Comparison of ENCODE assay signal across 8 mouse cellular contexts in genomic region chr6:88927595-88927994, GRCm38 (mm10). TPM values are rescaled to one million over a fixed set of nuclear protein-coding genes. Genes with fewer than 3 reads are reported as not detected.
DNase-seq lines count a peak whose midpoint lies in the region; ATAC-seq and TF ChIP-seq lines count a peak whose summit lies in the region.

No protein-coding gene starts in this region.

- H3K9me3 ChIP-seq in heart, embryonic 10.5 days: no peaks in the 10 kb centered on the region
- H3K9me3 ChIP-seq in liver, postnatal 0 days (ENCODE audit: low read length): no peaks in the 10 kb centered on the region
- no peaks in the 10 kb centered on the region for H3K9me3 ChIP-seq in neural tube, embryonic 11.5 days (ENCODE audit: control insufficient read depth, low read length)

- DNase-seq in 3134 (ENCODE audit: extremely low read depth, insufficient read length, low spot score): peak; percentile 76
- peak; percentile 75 to 80 for DNase-seq in adrenal gland, adult 18-20 months (ENCODE audit: low spot score in 2 of 2)
- DNase-seq in embryo, embryonic 11.5 days (ENCODE audit: low read depth, low spot score): peak; percentile 60
- no peak for DNase-seq in heart, embryonic 10.5 days (ENCODE audit: low spot score)
- peak; percentile 76 for DNase-seq in kidney, postnatal 14 days
- peak; percentile 80 for DNase-seq in liver, postnatal 0 days
- peak; percentile 82 for DNase-seq in neural tube, embryonic 11.5 days (ENCODE audit: low spot score)

- H3K36me3 ChIP-seq in heart, embryonic 10.5 days: no peaks in the 10 kb centered on the region
- H3K36me3 ChIP-seq in liver, postnatal 0 days (replicated peaks; ENCODE audit: insufficient read depth, low read length): no peaks in the 10 kb centered on the region
- no peaks in the 10 kb centered on the region for H3K36me3 ChIP-seq in neural tube, embryonic 11.5 days (ENCODE audit: control insufficient read depth, insufficient read depth, low read length)
- no peaks in the 10 kb centered on the region for H3K36me3 ChIP-seq in testis, adult 2 months (ENCODE audit: control insufficient read depth, insufficient read depth, low read length)

- TF ChIP-seq CTCF in liver, postnatal 0 days (IDR thresholded peaks at IDR 0.05; ENCODE audit: low read depth): peak; percentile 98
- TF ChIP-seq CTCF in testis, adult 2 months (IDR thresholded peaks at IDR 0.05; ENCODE audit: control insufficient read depth, insufficient read depth, insufficient replicate concordance, low read depth, low read length): peak; percentile 96; the same call in 1 of the 2 replicates

- H3K27ac ChIP-seq in heart, embryonic 10.5 days: 0 out of 2 replicates have a peak overlapping the region, but pooled peaks have one; percentile 48
- no peak overlapping the region for H3K27ac ChIP-seq in liver, postnatal 0 days (ENCODE audit: low read depth)
- no peak overlapping the region; the same call in 1 of the 2 replicates for H3K27ac ChIP-seq in neural tube, embryonic 11.5 days (ENCODE audit: low read depth, low read length)
- H3K27ac ChIP-seq in testis, adult 2 months (ENCODE audit: control insufficient read depth, insufficient read depth, low read depth, low read length): no peak overlapping the region

- H3K4me1 ChIP-seq in heart, embryonic 10.5 days: peaks cover 55% of the 10 kb centered on the region
- no peaks in the 10 kb centered on the region for H3K4me1 ChIP-seq in liver, postnatal 0 days (ENCODE audit: insufficient read depth)
- H3K4me1 ChIP-seq in neural tube, embryonic 11.5 days (ENCODE audit: control insufficient read depth, insufficient read depth, low read length): peaks cover 28% of the 10 kb centered on the region
- peaks cover 8% of the 10 kb centered on the region for H3K4me1 ChIP-seq in testis, adult 2 months (ENCODE audit: control insufficient read depth, insufficient read depth, low read length)

- no peak overlapping the region for H3K4me3 ChIP-seq in heart, embryonic 10.5 days
- no peak overlapping the region for H3K4me3 ChIP-seq in liver, postnatal 0 days (ENCODE audit: low read depth, low read length)
- H3K4me3 ChIP-seq in neural tube, embryonic 11.5 days (ENCODE audit: low read depth, low read length): no peak overlapping the region
- H3K4me3 ChIP-seq in testis, adult 2 months (ENCODE audit: control insufficient read depth, low read depth, low read length): no peak overlapping the region

- no peak for TF ChIP-seq POLR2A in testis, adult 2 months (IDR thresholded peaks at IDR 0.05; ENCODE audit: control insufficient read depth, low read depth, low read length)

- TF ChIP-seq EP300 in liver, postnatal 0 days (IDR thresholded peaks at IDR 0.05; ENCODE audit: low read depth): no peak

- no peak overlapping the region for H3K9ac ChIP-seq in liver, postnatal 0 days (replicated peaks)
- no peak overlapping the region for H3K9ac ChIP-seq in neural tube, embryonic 11.5 days (ENCODE audit: low read length)

- no peak overlapping the region for H3K4me2 ChIP-seq in liver, postnatal 0 days (ENCODE audit: low read depth, low read length)
- no peak overlapping the region for H3K4me2 ChIP-seq in neural tube, embryonic 11.5 days (ENCODE audit: low read depth)

- H3K27me3 ChIP-seq in heart, embryonic 10.5 days (ENCODE audit: insufficient read depth, poor library complexity, severe bottlenecking): peaks cover 3% of the 10 kb centered on the region; the same call in 1 of the 2 replicates
- no peaks in the 10 kb centered on the region for H3K27me3 ChIP-seq in liver, postnatal 0 days (ENCODE audit: insufficient read depth, low read length)
- H3K27me3 ChIP-seq in neural tube, embryonic 11.5 days (ENCODE audit: control insufficient read depth, insufficient read depth, low read length): no peaks in the 10 kb centered on the region
- no peaks in the 10 kb centered on the region for H3K27me3 ChIP-seq in testis, adult 2 months (ENCODE audit: control insufficient read depth, insufficient read depth, low read length)

- ATAC-seq in liver, postnatal 0 days: peak; percentile 40
- 0 out of 2 replicates have a peak, but pooled peaks have one; percentile 11 for ATAC-seq in neural tube, embryonic 11.5 days (ENCODE audit: insufficient read depth, low FRiP score, low TSS enrichment)

- WGBS in heart, embryonic 10.5 days: 0% methylated on average over 2 of the region's 2 CpGs
- WGBS in liver, postnatal 0 days (ENCODE audit: insufficient replicate concordance): 10% methylated on average over 2 of the region's 2 CpGs
- WGBS in neural tube, embryonic 11.5 days: 7% methylated on average over 2 of the region's 2 CpGs

RNA-seq across cellular contexts. Expression of gene Tpra1, which starts 25.5 kb away (rescaled TPM):
- 100 to 1,000 TPM; 103 to 106 TPM for total RNA-seq in adrenal gland, adult 18-20 months (2021)
- polyA plus RNA-seq in heart, embryonic 10.5 days (2016; fragmentation: Nextera tagmentation; extraction: Ambion mirVana): 46.1 and 52.4 TPM in 2 replicates
- polyA plus RNA-seq in liver, postnatal 0 days (2015; fragmentation: Nextera tagmentation; extraction: Ambion mirVana): 32.2 and 33.9 TPM in 2 replicates
- 44.8 and 48.8 TPM in 2 replicates for polyA plus RNA-seq in neural tube, embryonic 11.5 days (2014; fragmentation: Nextera tagmentation; extraction: Ambion mirVana)
- 16.4 and 17.1 TPM in 2 replicates for polyA plus RNA-seq in testis, adult 2 months (2012; rRNA removed)

RNA-seq across cellular contexts. Expression of gene Mcm2, which starts 29.0 kb away (rescaled TPM):
- total RNA-seq in adrenal gland, adult 18-20 months (2021): 10 to 100 TPM; 23.7 to 26.9 TPM
- polyA plus RNA-seq in heart, embryonic 10.5 days (2016; fragmentation: Nextera tagmentation; extraction: Ambion mirVana): 184 TPM in 2 replicates
- polyA plus RNA-seq in liver, postnatal 0 days (2015; fragmentation: Nextera tagmentation; extraction: Ambion mirVana): 42.1 and 53.6 TPM in 2 replicates
- 194 and 219 TPM in 2 replicates for polyA plus RNA-seq in neural tube, embryonic 11.5 days (2014; fragmentation: Nextera tagmentation; extraction: Ambion mirVana)
- polyA plus RNA-seq in testis, adult 2 months (2012; rRNA removed): 7.1 and 8.1 TPM in 2 replicates

RNA-seq across cellular contexts. Expression of gene Podxl2, which starts 52.8 kb away (rescaled TPM):
- total RNA-seq in adrenal gland, adult 18-20 months (2021): 10 to 100 TPM; 41.2 to 69.3 TPM
- 26.7 and 28.6 TPM in 2 replicates for polyA plus RNA-seq in heart, embryonic 10.5 days (2016; fragmentation: Nextera tagmentation; extraction: Ambion mirVana)
- 1.1 and 1.3 TPM in 2 replicates for polyA plus RNA-seq in liver, postnatal 0 days (2015; fragmentation: Nextera tagmentation; extraction: Ambion mirVana)
- polyA plus RNA-seq in neural tube, embryonic 11.5 days (2014; fragmentation: Nextera tagmentation; extraction: Ambion mirVana): 129 and 135 TPM in 2 replicates
- 20.5 and 21.3 TPM in 2 replicates for polyA plus RNA-seq in testis, adult 2 months (2012; rRNA removed)
